Mouse (Mus musculus): ENCODE measurements around the gene Hoxa7. TPM values are rescaled to one million over a fixed set of nuclear protein-coding genes. Genes with fewer than 3 reads are reported as not detected.

Gene Hoxa7
- total RNA-seq, 1 experiment = 0.89 TPM

GRCm38 (mm10) chr6:52178918-52179665 lies 42.6 kb downstream of the Hoxa7 start:
- TF ChIP-seq ZC3H11A (IDR thresholded peaks at IDR 0.05; ENCODE audit: borderline replicate concordance, low read depth, low read length) (no peak), HCFC1 (IDR thresholded peaks at IDR 0.05; ENCODE audit: borderline replicate concordance, insufficient read depth, low read length) (no peak), CHD2 (IDR thresholded peaks at IDR 0.05; ENCODE audit: low read depth, low read length) (no peak), ZNF384 (IDR thresholded peaks at IDR 0.05; ENCODE audit: low read depth, low read length) (no peak), MAFK (IDR thresholded peaks at IDR 0.05; ENCODE audit: insufficient read depth, low read depth, low read length) (no peak)
- Histone ChIP-seq H3K4me1 (ENCODE audit: control insufficient read depth in 2 of 2, insufficient read depth in 2 of 2, low read length in 2 of 2, poor library complexity in 1 of 2) (peaks cover 0 to 2% of the 10 kb centered on the region in 2 experiments; a peak in 2 of 4 replicates), H3K27ac (ENCODE audit: insufficient read depth, low read depth, low read length, poor library complexity, severe bottlenecking) (no peak overlapping the region), H3K4me3 (ENCODE audit: insufficient read depth in 1 of 2, low read depth in 1 of 2, low read length in 2 of 2, poor library complexity in 1 of 2, severe bottlenecking in 1 of 2) (no peak overlapping the region), H3K9me3 (ENCODE audit: control insufficient read depth, insufficient read depth, low read depth, low read length) (no peaks in the 10 kb centered on the region), H3K36me3 (ENCODE audit: control insufficient read depth, insufficient read depth, low read length, poor library complexity, severe bottlenecking) (no peaks in the 10 kb centered on the region), H3K9ac (ENCODE audit: insufficient read depth, low read depth, low read length, poor library complexity, severe bottlenecking) (no peak overlapping the region)
- DNase-seq (ENCODE audit: low read depth, low spot score) = no peak
- in situ Hi-C loops (cut with MboI; ENCODE audit: low sequenced_read_pairs in 2 of 2, unreplicated experiment in 2 of 2) = loop anchor here in 1 of 2 experiments (10.0 kb wide), 1 partner anchor 136 kb away; the partner anchor contains the start of gene Evx1

- no peak overlapping the region for H3K27ac ChIP-seq (ENCODE audit: insufficient read depth, low read depth, low read length, poor library complexity, severe bottlenecking)
- in situ Hi-C loops (cut with MboI; ENCODE audit: low sequenced_read_pairs in 2 of 2, unreplicated experiment in 2 of 2) = loop anchor here in 1 of 2 experiments (10.0 kb wide), 1 partner anchor 137 kb away; the partner anchor contains the start of gene Evx1
- H3K9ac ChIP-seq (ENCODE audit: insufficient read depth, low read depth, low read length, poor library complexity, severe bottlenecking) = no peak overlapping the region
- DNase-seq (ENCODE audit: low read depth, low spot score) = no peak
- no peaks in the 10 kb centered on the region for H3K9me3 ChIP-seq (ENCODE audit: control insufficient read depth, insufficient read depth, low read depth, low read length)
- H3K4me3 ChIP-seq (ENCODE audit: insufficient read depth in 1 of 2, low read depth in 1 of 2, low read length in 2 of 2, poor library complexity in 1 of 2, severe bottlenecking in 1 of 2) = no peak overlapping the region
- no peaks in the 10 kb centered on the region for H3K36me3 ChIP-seq (ENCODE audit: control insufficient read depth, insufficient read depth, low read length, poor library complexity, severe bottlenecking)
- H3K4me1 ChIP-seq (ENCODE audit: control insufficient read depth in 2 of 2, insufficient read depth in 2 of 2, low read length in 2 of 2, poor library complexity in 1 of 2) = peaks cover 0 to 2% of the 10 kb centered on the region in 2 experiments; a peak in 2 of 4 replicates
- TF ChIP-seq ZNF384 (IDR thresholded peaks at IDR 0.05; ENCODE audit: low read depth, low read length) (no peak), MAFK (IDR thresholded peaks at IDR 0.05; ENCODE audit: insufficient read depth, low read depth, low read length) (no peak), HCFC1 (IDR thresholded peaks at IDR 0.05; ENCODE audit: borderline replicate concordance, insufficient read depth, low read length) (no peak), ZC3H11A (IDR thresholded peaks at IDR 0.05; ENCODE audit: borderline replicate concordance, low read depth, low read length) (no peak), CHD2 (IDR thresholded peaks at IDR 0.05; ENCODE audit: low read depth, low read length) (no peak)
Observed at GRCm38 (mm10) chr6:52177806-52178205, 43.8 kb downstream of the Hoxa7 start.

GRCm38 (mm10) chr6:52177061-52177735 lies 44.5 kb downstream of the Hoxa7 start, which contains the start of gene 5730596B20Rik:
5730596B20Rik (plus strand) TSS chr6:52177498.
- DNase-seq (ENCODE audit: low read depth, low spot score) = no peak
- TF ChIP-seq ZNF384 (IDR thresholded peaks at IDR 0.05; ENCODE audit: low read depth, low read length) (no peak), MAFK (IDR thresholded peaks at IDR 0.05; ENCODE audit: insufficient read depth, low read depth, low read length) (no peak), CHD2 (IDR thresholded peaks at IDR 0.05; ENCODE audit: low read depth, low read length) (no peak), ZC3H11A (IDR thresholded peaks at IDR 0.05; ENCODE audit: borderline replicate concordance, low read depth, low read length) (no peak), HCFC1 (IDR thresholded peaks at IDR 0.05; ENCODE audit: borderline replicate concordance, insufficient read depth, low read length) (0 out of 2 replicates have a peak, but pooled peaks have one; percentile 29)
- in situ Hi-C loops (cut with MboI; ENCODE audit: low sequenced_read_pairs in 2 of 2, unreplicated experiment in 2 of 2) = loop anchor here in 1 of 2 experiments (10.0 kb wide), 1 partner anchor 138 kb away; the partner anchor contains the start of gene Evx1
- H3K4me1 ChIP-seq (ENCODE audit: control insufficient read depth in 2 of 2, insufficient read depth in 2 of 2, low read length in 2 of 2, poor library complexity in 1 of 2) = peaks cover 0 to 2% of the 10 kb centered on the region in 2 experiments; a peak in 2 of 4 replicates
- H3K4me3 ChIP-seq (ENCODE audit: insufficient read depth in 1 of 2, low read depth in 1 of 2, low read length in 2 of 2, poor library complexity in 1 of 2, severe bottlenecking in 1 of 2) = no peak within 1 kb of the TSS
- H3K36me3 ChIP-seq (ENCODE audit: control insufficient read depth, insufficient read depth, low read length, poor library complexity, severe bottlenecking) = no peaks in the 10 kb centered on the region
- no peak within 1 kb of the TSS for H3K9ac ChIP-seq (ENCODE audit: insufficient read depth, low read depth, low read length, poor library complexity, severe bottlenecking)
- H3K27ac ChIP-seq (ENCODE audit: insufficient read depth, low read depth, low read length, poor library complexity, severe bottlenecking) = no peak within 1 kb of the TSS
- no peaks in the 10 kb centered on the region for H3K9me3 ChIP-seq (ENCODE audit: control insufficient read depth, insufficient read depth, low read depth, low read length)

GRCm38 (mm10) chr6:52176391-52176790 lies 45.3 kb downstream of the Hoxa7 start:
- Histone ChIP-seq H3K9me3 (ENCODE audit: control insufficient read depth, insufficient read depth, low read depth, low read length) (no peaks in the 10 kb centered on the region), H3K27ac (ENCODE audit: insufficient read depth, low read depth, low read length, poor library complexity, severe bottlenecking) (no peak overlapping the region), H3K36me3 (ENCODE audit: control insufficient read depth, insufficient read depth, low read length, poor library complexity, severe bottlenecking) (no peaks in the 10 kb centered on the region), H3K9ac (ENCODE audit: insufficient read depth, low read depth, low read length, poor library complexity, severe bottlenecking) (no peak overlapping the region), H3K4me3 (ENCODE audit: insufficient read depth in 1 of 2, low read depth in 1 of 2, low read length in 2 of 2, poor library complexity in 1 of 2, severe bottlenecking in 1 of 2) (no peak overlapping the region), H3K4me1 (ENCODE audit: control insufficient read depth in 2 of 2, insufficient read depth in 2 of 2, low read length in 2 of 2, poor library complexity in 1 of 2) (peaks cover 0 to 2% of the 10 kb centered on the region in 2 experiments; a peak in 2 of 4 replicates)
- no peak for DNase-seq (ENCODE audit: low read depth, low spot score)
- in situ Hi-C loops (cut with MboI; ENCODE audit: low sequenced_read_pairs in 2 of 2, unreplicated experiment in 2 of 2) = loop anchor here in 1 of 2 experiments (10.0 kb wide), 1 partner anchor 138 kb away; the partner anchor contains the start of gene Evx1
- no peak for TF ChIP-seq CHD2 (IDR thresholded peaks at IDR 0.05; ENCODE audit: low read depth, low read length)
- TF ChIP-seq ZNF384 (IDR thresholded peaks at IDR 0.05; ENCODE audit: low read depth, low read length) = no peak
- no peak for TF ChIP-seq MAFK (IDR thresholded peaks at IDR 0.05; ENCODE audit: insufficient read depth, low read depth, low read length)
- TF ChIP-seq HCFC1 (IDR thresholded peaks at IDR 0.05; ENCODE audit: borderline replicate concordance, insufficient read depth, low read length) = no peak
- no peak for TF ChIP-seq ZC3H11A (IDR thresholded peaks at IDR 0.05; ENCODE audit: borderline replicate concordance, low read depth, low read length)

Data from ES-E14 (cell line).